Mouse (Mus musculus) Patski (cell line): Measurements from ENCODE around the gene Ccdc85b. TPM values are rescaled to one million over a fixed set of nuclear protein-coding genes. Genes with fewer than 3 reads are reported as not detected.

Source experiments
- ATAC-seq: fragments of 100-300 bp; one replicate; pipeline ENCODE4 v1.8.0; 2021
- CTCF ChIA-PET: fragments of 350-600 bp; sonication (Branson Sonifier 250); formaldehyde crosslinking; loops from one replicate; lab custom pipeline; 2022; ENCODE audit warnings: inconsistent platforms; lab: Charles Lee
- POLR2A ChIA-PET: fragments of 350-600 bp; sonication (Branson Sonifier 250); formaldehyde crosslinking; loops from one replicate; lab custom pipeline; 2022; ENCODE audit warnings: antibody characterized with exemption, inconsistent platforms; lab: Charles Lee
- DNase-seq: peaks from one replicate; pipeline ENCODE4 v3.0.0-alpha.2; 2011; ENCODE audit warnings: low read depth, low spot score
- H3K27me3 ChIP-seq: fragments of 371-371 bp; one replicate; pipeline ENCODE4 v1.5.1; 2021
- CTCF ChIP-seq: fragments of 100-300 bp; IDR thresholded peaks from one replicate; pipeline ENCODE4 v1.5.1; 2021
- in situ Hi-C: fragments of 300-500 bp; cut with MboI; formaldehyde crosslinking; loops from 3 replicates; pipeline ENCODE4 v1.11.1; 2018; ENCODE audit warnings: low pct_unique_long_range_greater_than_20kb, mixed read lengths
- polyA plus RNA-seq: library from polyadenylated mRNA; unstranded; gene quantifications from one replicate; pipeline ENCODE4 v1.2.3, GENCODE M21; 2021

Ccdc85b gene
- polyA plus RNA-seq, 1 experiment from 2014 or later, result 16.8 TPM

GRCm38 (mm10) chr19:5430408-5430807 lies 27.3 kb downstream of the Ccdc85b start:
- no peak for DNase-seq
- CTCF ChIA-PET, result interaction anchor here (0.8 to 7.9 kb wide), 9 partner anchors 11 to 92 kb away, joined by 3 to 65 read pairs (median 4); partner anchors contain the start of genes Banf1, Ccdc85b, Cfl1 and Eif1ad
- H3K27me3 ChIP-seq, result no peaks in the 10 kb centered on the region
- in situ Hi-C loops, result no loop called here
- no peak for TF ChIP-seq CTCF
- ATAC-seq, result no peak
- POLR2A ChIA-PET, result interaction anchor here (0.5 to 3.6 kb wide), 6 partner anchors 19 to 60 kb away, joined by 3 to 21 read pairs (median 8); partner anchors contain the start of genes Ccdc85b, Cfl1, Fibp and Mus81

GRCm38 (mm10) chr19:5429806-5430205 lies 27.9 kb downstream of the Ccdc85b start:
- DNase-seq, result peak; percentile 87

GRCm38 (mm10) chr19:5429219-5429618 lies 28.5 kb downstream of the Ccdc85b start:
- DNase-seq, result no peak
- CTCF ChIA-PET, result interaction anchor here (0.9 to 7.9 kb wide), 10 partner anchors 18 to 142 kb away, joined by 3 to 65 read pairs (median 4); partner anchors contain the start of genes Ap5b1, Banf1, Ccdc85b and Cfl1
- in situ Hi-C loops, result loop anchor here (5.0 kb wide), 1 partner anchor 127 kb away; no protein-coding TSS in a partner anchor
- ATAC-seq, result no peak
- no peak for TF ChIP-seq CTCF
- H3K27me3 ChIP-seq, result no peaks in the 10 kb centered on the region
- POLR2A ChIA-PET, result interaction anchor here (0.8 to 2.0 kb wide), 4 partner anchors 28 to 62 kb away, joined by 3 to 11 read pairs (median 4); partner anchors contain the start of genes Ccdc85b and Sart1

More at GRCm38 (mm10) chr19:5429806-5430205, 27.9 kb downstream of the Ccdc85b start:
- no peak for TF ChIP-seq CTCF
- H3K27me3 ChIP-seq, result no peaks in the 10 kb centered on the region
- in situ Hi-C loops, result loop anchor here (5.0 kb wide), 1 partner anchor 128 kb away; no protein-coding TSS in a partner anchor
- ChIA-PET POLR2A (interaction anchor here (0.5 to 2.0 kb wide), 5 partner anchors 20 to 62 kb away, joined by 3 to 11 read pairs (median 3); partner anchors contain the start of genes Ccdc85b, Cfl1 and Sart1), CTCF (interaction anchor here (0.8 to 7.9 kb wide), 10 partner anchors 11 to 142 kb away, joined by 3 to 65 read pairs (median 4); partner anchors contain the start of genes Ap5b1, Banf1, Ccdc85b and Cfl1)
- peak; percentile 66 for ATAC-seq

GRCm38 (mm10) chr19:5428083-5428482 lies 29.6 kb downstream of the Ccdc85b start:
- no peaks in the 10 kb centered on the region for H3K27me3 ChIP-seq
- no peak for DNase-seq
- POLR2A ChIA-PET, result interaction anchor here (0.6 to 1.0 kb wide), 2 partner anchors 20 to 401 kb away, joined by 3 to 5 read pairs; partner anchors contain the start of gene Fosl1
- in situ Hi-C loops, result loop anchor here (5.0 kb wide), 1 partner anchor 126 kb away; no protein-coding TSS in a partner anchor
- TF ChIP-seq CTCF, result no peak
- CTCF ChIA-PET, result interaction anchor here (0.9 to 7.9 kb wide), 5 partner anchors 17 to 90 kb away, joined by 3 to 65 read pairs (median 4); partner anchors contain the start of genes Cfl1 and Mus81
- ATAC-seq, result no peak

GRCm38 (mm10) chr19:5426640-5427290 lies 30.9 kb downstream of the Ccdc85b start:
- H3K27me3 ChIP-seq, result no peaks in the 10 kb centered on the region
- ChIA-PET POLR2A (interaction anchor here (0.7 to 3.5 kb wide), 6 partner anchors 21 to 139 kb away, joined by 3 to 14 read pairs (median 8); partner anchors contain the start of genes Banf1, Eif1ad, Fosl1 and Mus81), CTCF (interaction anchor here (0.9 to 2.8 kb wide), 3 partner anchors 19 to 62 kb away, joined by 4 to 10 read pairs (median 4); partner anchors contain the start of gene Mus81)
- DNase-seq, result no peak
- in situ Hi-C loops, result loop anchor here (5.0 kb wide), 1 partner anchor 124 kb away; no protein-coding TSS in a partner anchor
- ATAC-seq, result no peak
- no peak for TF ChIP-seq CTCF

GRCm38 (mm10) chr19:5425906-5426565 lies 31.7 kb downstream of the Ccdc85b start:
- CTCF ChIA-PET, result interaction anchor here (0.8 to 2.8 kb wide), 2 partner anchors 37 to 62 kb away, joined by 4 to 10 read pairs; partner anchors contain the start of gene Mus81
- no peak for ATAC-seq
- DNase-seq, result no peak
- no peak for TF ChIP-seq CTCF
- H3K27me3 ChIP-seq, result no peaks in the 10 kb centered on the region
- POLR2A ChIA-PET, result interaction anchor here (0.9 to 3.5 kb wide), 6 partner anchors 17 to 62 kb away, joined by 3 to 14 read pairs (median 6); partner anchors contain the start of genes Banf1, Eif1ad, Fosl1 and Mus81
- in situ Hi-C loops, result loop anchor here (5.0 kb wide), 1 partner anchor 124 kb away; no protein-coding TSS in a partner anchor

- ChIA-PET CTCF (interaction anchor here (0.8 to 2.8 kb wide), 4 partner anchors 34 to 63 kb away, joined by 3 to 10 read pairs (median 4); partner anchors contain the start of genes Fibp and Mus81), POLR2A (interaction anchor here (0.6 to 3.5 kb wide), 10 partner anchors 13 to 63 kb away, joined by 3 to 14 read pairs (median 4); partner anchors contain the start of genes Banf1, Eif1ad, Fosl1 and Mus81)
- ATAC-seq, result peak; percentile 54
- H3K27me3 ChIP-seq, result no peaks in the 10 kb centered on the region
- DNase-seq, result peak; percentile 88
- TF ChIP-seq CTCF, result no peak
- in situ Hi-C loops, result loop anchor here (5.0 kb wide), 1 partner anchor 123 kb away; no protein-coding TSS in a partner anchor
Measured at GRCm38 (mm10) chr19:5424782-5425741, 32.6 kb downstream of the Ccdc85b start, which contains the start of the genes Drap1 and AI837181. Drap1 (minus strand) TSS chr19:5424979. AI837181 (plus strand) TSS chr19:5425144.

- CTCF ChIA-PET, result interaction anchor here (1.0 to 2.8 kb wide), 3 partner anchors 33 to 64 kb away, joined by 3 to 10 read pairs (median 3); partner anchors contain the start of genes Fibp and Mus81
- DNase-seq (no peak), ATAC-seq (peak; percentile 44)
- POLR2A ChIA-PET, result interaction anchor here (0.8 to 3.5 kb wide), 6 partner anchors 12 to 58 kb away, joined by 3 to 14 read pairs (median 4); partner anchors contain the start of genes Banf1, Eif1ad and Sart1
- in situ Hi-C loops, result no loop called here
- no peaks in the 10 kb centered on the region for H3K27me3 ChIP-seq
- no peak for TF ChIP-seq CTCF
Measured at GRCm38 (mm10) chr19:5424092-5424781, 33.5 kb downstream of the Ccdc85b start.
